12 mouse cellular contexts compared by ENCODE assay signal in genomic region chr11:68968752-68969151, GRCm38 (mm10). TPM values are rescaled to one million over a fixed set of nuclear protein-coding genes. Genes with fewer than 3 reads are reported as not detected.
DNase-seq lines count a peak whose midpoint lies in the region; ATAC-seq and TF ChIP-seq lines count a peak whose summit lies in the region.
"Had no signal": no experiment of that assay in that cellular context is flagged by ENCODE, and none has a peak within 500 bp of the region (broad histone marks: within the 10 kb centered on the region; RNA-seq: fewer than 3 reads in every experiment).

No protein-coding gene starts in this region.

- H3K27me3 ChIP-seq in forebrain, embryonic 11.5 days (ENCODE audit: control insufficient read depth, insufficient read depth, low read length), result 0 out of 2 replicates have a peak, but pooled peaks cover 2% of the 10 kb centered on the region
- H3K27me3 ChIP-seq in forebrain, postnatal 0 days (ENCODE audit: insufficient read depth, low read length), result no peaks in the 10 kb centered on the region
- H3K27me3 ChIP-seq in lung, embryonic 15.5 days, result no peaks in the 10 kb centered on the region
- H3K27me3 ChIP-seq in limb, embryonic 12.5 days, result 0 out of 2 replicates have a peak, but pooled peaks cover 2% of the 10 kb centered on the region
- H3K27me3 ChIP-seq in stomach, embryonic 14.5 days (ENCODE audit: control insufficient read depth, insufficient read depth, low read length), result no peaks in the 10 kb centered on the region

- no peak overlapping the region for H3K27ac ChIP-seq in forebrain, embryonic 11.5 days (ENCODE audit: low read depth, low read length)
- H3K27ac ChIP-seq in forebrain, postnatal 0 days (ENCODE audit: low read depth, low read length), result no peak overlapping the region
- no peak overlapping the region for H3K27ac ChIP-seq in lung, embryonic 15.5 days
- H3K27ac ChIP-seq in limb, embryonic 12.5 days, result no peak overlapping the region
- H3K27ac ChIP-seq in stomach, embryonic 14.5 days (ENCODE audit: low read length), result no peak overlapping the region

- H3K4me2 ChIP-seq in forebrain, embryonic 11.5 days (ENCODE audit: low read depth, low read length, severe bottlenecking), result peak overlapping the region; percentile 16; the same call in 1 of the 2 replicates
- no peak overlapping the region for H3K4me2 ChIP-seq in forebrain, postnatal 0 days (ENCODE audit: low read depth)
- H3K4me2 ChIP-seq in lung, embryonic 15.5 days, result peak overlapping the region; percentile 90; the same call in 1 of the 2 replicates
- peak overlapping the region; percentile 88 for H3K4me2 ChIP-seq in limb, embryonic 12.5 days
- no peak overlapping the region for H3K4me2 ChIP-seq in stomach, embryonic 14.5 days (replicated peaks; ENCODE audit: low read depth, low read length)

- 85% methylated on average over 11 of the region's 11 CpGs for WGBS in forebrain, embryonic 11.5 days
- WGBS in forebrain, postnatal 0 days, result 87% methylated on average over 11 of the region's 11 CpGs
- WGBS in lung, embryonic 15.5 days, result 80% methylated on average over 11 of the region's 11 CpGs
- 83% methylated on average over 11 of the region's 11 CpGs for WGBS in limb, embryonic 12.5 days
- 84% methylated on average over 11 of the region's 11 CpGs for WGBS in stomach, embryonic 14.5 days

- no peak for ATAC-seq in forebrain, embryonic 11.5 days (replicated peaks; ENCODE audit: low FRiP score)
- no peak for ATAC-seq in forebrain, postnatal 0 days
- no peak for ATAC-seq in lung, embryonic 15.5 days (ENCODE audit: borderline replicate concordance, extremely low read depth, low FRiP score, low TSS enrichment)
- no peak for ATAC-seq in limb, embryonic 12.5 days (ENCODE audit: insufficient number of reproducible peaks, insufficient read depth, low FRiP score, low TSS enrichment, low read depth)
- ATAC-seq in stomach, embryonic 14.5 days (ENCODE audit: insufficient number of reproducible peaks, insufficient read depth, low FRiP score, low read depth), result no peak

- H3K4me1 ChIP-seq in forebrain, embryonic 11.5 days (replicated peaks; ENCODE audit: control insufficient read depth, insufficient read depth, low read length), result no peaks in the 10 kb centered on the region
- no peaks in the 10 kb centered on the region; the same call in 1 of the 2 replicates for H3K4me1 ChIP-seq in forebrain, postnatal 0 days (ENCODE audit: insufficient read depth)
- H3K4me1 ChIP-seq in lung, embryonic 15.5 days, result peaks cover 38% of the 10 kb centered on the region
- H3K4me1 ChIP-seq in limb, embryonic 12.5 days (replicated peaks), result peaks cover 22% of the 10 kb centered on the region
- peaks cover 11% of the 10 kb centered on the region; the same call in 1 of the 2 replicates for H3K4me1 ChIP-seq in stomach, embryonic 14.5 days (ENCODE audit: control insufficient read depth, insufficient read depth, low read length)

- no peak overlapping the region for H3K4me3 ChIP-seq in forebrain, embryonic 11.5 days (ENCODE audit: low read depth, low read length)
- no peak overlapping the region for H3K4me3 ChIP-seq in forebrain, postnatal 0 days (ENCODE audit: low read depth, low read length)
- no peak overlapping the region for H3K4me3 ChIP-seq in lung, embryonic 15.5 days
- peak overlapping the region; percentile 61; the same call in 1 of the 2 replicates for H3K4me3 ChIP-seq in limb, embryonic 12.5 days (replicated peaks)
- H3K4me3 ChIP-seq in stomach, embryonic 14.5 days (ENCODE audit: low read depth, low read length), result peak overlapping the region; percentile 43; the same call in 1 of the 2 replicates

- TF ChIP-seq CTCF in forebrain, postnatal 0 days (IDR thresholded peaks at IDR 0.05; ENCODE audit: low read depth), result no peak

- H3K9ac ChIP-seq in forebrain, embryonic 11.5 days (ENCODE audit: low read length), result no peak overlapping the region
- no peak overlapping the region for H3K9ac ChIP-seq in forebrain, postnatal 0 days
- H3K9ac ChIP-seq in lung, embryonic 15.5 days, result no peak overlapping the region
- H3K9ac ChIP-seq in limb, embryonic 12.5 days (replicated peaks), result peak overlapping the region; percentile 60
- H3K9ac ChIP-seq in stomach, embryonic 14.5 days (replicated peaks; ENCODE audit: low read depth, low read length), result no peak overlapping the region

- no peak for DNase-seq in forebrain, embryonic 11.5 days (ENCODE audit: low spot score)
- no peak for DNase-seq in forebrain, postnatal 0 days
- DNase-seq in lung, postnatal 25 days (ENCODE audit: low spot score), result no peak
- no peak for DNase-seq in layer of hippocampus, postnatal 14 days (ENCODE audit: low spot score in 2 of 2)
- no peak for DNase-seq in retina, embryonic 14.5 days (ENCODE audit: low spot score)
- DNase-seq: embryo, embryonic 11 days had no signal

- no peaks in the 10 kb centered on the region for H3K9me3 ChIP-seq in forebrain, embryonic 11.5 days (ENCODE audit: control insufficient read depth, low read length)
- H3K9me3 ChIP-seq in forebrain, postnatal 0 days (ENCODE audit: low read length), result no peaks in the 10 kb centered on the region
- H3K9me3 ChIP-seq in lung, embryonic 15.5 days, result no peaks in the 10 kb centered on the region
- H3K9me3 ChIP-seq in limb, embryonic 12.5 days, result no peaks in the 10 kb centered on the region
- H3K9me3 ChIP-seq in stomach, embryonic 14.5 days (ENCODE audit: control insufficient read depth, low read depth, low read length), result no peaks in the 10 kb centered on the region

- H3K36me3 ChIP-seq in forebrain, embryonic 11.5 days (ENCODE audit: control insufficient read depth, insufficient read depth, low read length), result no peaks in the 10 kb centered on the region
- no peaks in the 10 kb centered on the region for H3K36me3 ChIP-seq in forebrain, postnatal 0 days (ENCODE audit: insufficient read depth)
- H3K36me3 ChIP-seq in lung, embryonic 15.5 days, result no peaks in the 10 kb centered on the region
- no peaks in the 10 kb centered on the region for H3K36me3 ChIP-seq in limb, embryonic 12.5 days
- H3K36me3 ChIP-seq in stomach, embryonic 14.5 days (ENCODE audit: control insufficient read depth, insufficient read depth, low read length), result no peaks in the 10 kb centered on the region

RNA-seq across cellular contexts. Expression of gene Slc25a35, which starts 0.8 kb away (rescaled TPM):
- polyA plus RNA-seq in forebrain, embryonic 11.5 days (2014; fragmentation: Nextera tagmentation; extraction: Ambion mirVana), result 1.6 and 2.4 TPM in 2 replicates
- 1.3 and 1.4 TPM in 2 replicates for total RNA-seq in forebrain, postnatal 0 days (2014; rRNA removed)
- 1.3 and 1.4 TPM in 2 replicates for polyA plus RNA-seq in forebrain, postnatal 0 days (2015; fragmentation: Nextera tagmentation; extraction: Ambion mirVana)
- polyA plus RNA-seq in lung, embryonic 15.5 days (2015; fragmentation: Nextera tagmentation; extraction: Ambion mirVana), result 2.8 and 3.1 TPM in 2 replicates
- 2.3 and 2.6 TPM in 2 replicates for polyA plus RNA-seq in limb, embryonic 12.5 days (2016; fragmentation: Nextera tagmentation; extraction: Ambion mirVana)
- polyA plus RNA-seq in stomach, embryonic 14.5 days (2014; fragmentation: Nextera tagmentation; extraction: Ambion mirVana), result 4.1 and 5.4 TPM in 2 replicates
- total RNA-seq in layer of hippocampus, postnatal 14 days (2021), result 1 to 10 TPM; 4.6 to 4.8 TPM

RNA-seq across cellular contexts. Expression of gene Rangrf, which starts 6.2 kb away (rescaled TPM):
- 64.8 and 67.8 TPM in 2 replicates for polyA plus RNA-seq in forebrain, embryonic 11.5 days (2014; fragmentation: Nextera tagmentation; extraction: Ambion mirVana)
- total RNA-seq in forebrain, postnatal 0 days (2014; rRNA removed), result 21.7 and 28.9 TPM in 2 replicates
- polyA plus RNA-seq in forebrain, postnatal 0 days (2015; fragmentation: Nextera tagmentation; extraction: Ambion mirVana), result 23.7 and 25.6 TPM in 2 replicates
- 46.2 and 46.6 TPM in 2 replicates for polyA plus RNA-seq in lung, embryonic 15.5 days (2015; fragmentation: Nextera tagmentation; extraction: Ambion mirVana)
- polyA plus RNA-seq in limb, embryonic 12.5 days (2016; fragmentation: Nextera tagmentation; extraction: Ambion mirVana), result 64.6 and 69.6 TPM in 2 replicates
- polyA plus RNA-seq in stomach, embryonic 14.5 days (2014; fragmentation: Nextera tagmentation; extraction: Ambion mirVana), result 58.9 and 63.6 TPM in 2 replicates
- 10 to 100 TPM; 13.4 to 15.8 TPM for total RNA-seq in layer of hippocampus, postnatal 14 days (2021)

RNA-seq across cellular contexts. Expression of gene Arhgef15, which starts 11.5 kb away (rescaled TPM):
- polyA plus RNA-seq in forebrain, embryonic 11.5 days (2014; fragmentation: Nextera tagmentation; extraction: Ambion mirVana), result 5.2 and 6.1 TPM in 2 replicates
- 12.0 and 13.8 TPM in 2 replicates for total RNA-seq in forebrain, postnatal 0 days (2014; rRNA removed)
- polyA plus RNA-seq in forebrain, postnatal 0 days (2015; fragmentation: Nextera tagmentation; extraction: Ambion mirVana), result 9.6 and 17.8 TPM in 2 replicates
- polyA plus RNA-seq in lung, embryonic 15.5 days (2015; fragmentation: Nextera tagmentation; extraction: Ambion mirVana), result 21.2 and 24.4 TPM in 2 replicates
- polyA plus RNA-seq in limb, embryonic 12.5 days (2016; fragmentation: Nextera tagmentation; extraction: Ambion mirVana), result 6.1 and 7.0 TPM in 2 replicates
- polyA plus RNA-seq in stomach, embryonic 14.5 days (2014; fragmentation: Nextera tagmentation; extraction: Ambion mirVana), result 10.9 and 13.0 TPM in 2 replicates
- total RNA-seq in layer of hippocampus, postnatal 14 days (2021), result 1 to 10 TPM; 7.6 to 9.7 TPM
- total RNA-seq: neutrophil, adult 5-6 weeks had no signal

RNA-seq across cellular contexts. Expression of gene Pfas, which starts 39.5 kb away (rescaled TPM):
- 48.2 and 55.8 TPM in 2 replicates for polyA plus RNA-seq in forebrain, embryonic 11.5 days (2014; fragmentation: Nextera tagmentation; extraction: Ambion mirVana)
- 22.9 and 29.7 TPM in 2 replicates for total RNA-seq in forebrain, postnatal 0 days (2014; rRNA removed)
- polyA plus RNA-seq in forebrain, postnatal 0 days (2015; fragmentation: Nextera tagmentation; extraction: Ambion mirVana), result 9.8 and 14.2 TPM in 2 replicates
- polyA plus RNA-seq in lung, embryonic 15.5 days (2015; fragmentation: Nextera tagmentation; extraction: Ambion mirVana), result 31.4 and 33.4 TPM in 2 replicates
- polyA plus RNA-seq in limb, embryonic 12.5 days (2016; fragmentation: Nextera tagmentation; extraction: Ambion mirVana), result 45.7 and 48.5 TPM in 2 replicates
- polyA plus RNA-seq in stomach, embryonic 14.5 days (2014; fragmentation: Nextera tagmentation; extraction: Ambion mirVana), result 31.8 and 36.6 TPM in 2 replicates
- 10 to 100 TPM; 24.1 to 25.3 TPM for total RNA-seq in layer of hippocampus, postnatal 14 days (2021)

RNA-seq across cellular contexts. Expression of gene Odf4, which starts 41.9 kb away (rescaled TPM):
- not detected in 2 replicates for polyA plus RNA-seq in forebrain, embryonic 11.5 days (2014; fragmentation: Nextera tagmentation; extraction: Ambion mirVana)
- 0.77 and 2.0 TPM in 2 replicates for total RNA-seq in forebrain, postnatal 0 days (2014; rRNA removed)
- 0.42 TPM in 1 of 2 replicates, not detected in the other for polyA plus RNA-seq in forebrain, postnatal 0 days (2015; fragmentation: Nextera tagmentation; extraction: Ambion mirVana)
- not detected in 2 replicates for polyA plus RNA-seq in lung, embryonic 15.5 days (2015; fragmentation: Nextera tagmentation; extraction: Ambion mirVana)
- polyA plus RNA-seq in limb, embryonic 12.5 days (2016; fragmentation: Nextera tagmentation; extraction: Ambion mirVana), result not detected in 2 replicates
- polyA plus RNA-seq in stomach, embryonic 14.5 days (2014; fragmentation: Nextera tagmentation; extraction: Ambion mirVana), result 0.55 TPM in 1 of 2 replicates, not detected in the other
- total RNA-seq in layer of hippocampus, postnatal 14 days (2021), result under 1 TPM; 0.33 to 0.41 TPM
- total RNA-seq: gastrocnemius, adult 8-10 months; neutrophil, adult 5-6 weeks had no signal
- polyA plus RNA-seq: limb, embryonic 14.5 days had no signal

Comparison
In these comparisons a context has a peak if more than half of its experiments do, and no peak if none do; other contexts are left out.
1. H3K4me2 ChIP-seq: peak in forebrain, embryonic 11.5 days (single experiment), lung, embryonic 15.5 days (single experiment) and limb, embryonic 12.5 days (single experiment); none in forebrain, postnatal 0 days (single experiment) and stomach, embryonic 14.5 days (single experiment).
2. H3K4me3 ChIP-seq: peak in limb, embryonic 12.5 days (single experiment) and stomach, embryonic 14.5 days (single experiment); none in forebrain, embryonic 11.5 days (single experiment), forebrain, postnatal 0 days (single experiment) and lung, embryonic 15.5 days (single experiment).